Mouse (Mus musculus): ENCODE measurements around the gene Vps45.

- TF ChIP-seq POLR2A (IDR thresholded peaks at IDR 0.05; ENCODE audit: borderline replicate concordance, extremely low read depth, low read depth, low read length) (no peak), CTCF (IDR thresholded peaks at IDR 0.05; ENCODE audit: insufficient read depth, low read length) (no peak)
Measured at GRCm38 (mm10) chr3:95972873-95973634, 85.2 kb downstream of the Vps45 start.

Data from lung, adult 2 months (tissue).